Mouse (Mus musculus) forelimb bud, embryonic 11.5 days (tissue): ENCODE measurements at regions not wholly inside any gene's neighbourhood (a gene's known extent, or its start where the extent isn't known, plus 50 kb on each side); places are given as distances from the start of the nearest gene placed in this dataset.
A peak's percentile ranks its signal among the peaks of the same experiment; 100 is the strongest.
"Not testable (repeated sequence)": the region's sequence is repeated elsewhere in the genome, so short reads cannot be mapped to it uniquely, and the experiment has no call there.

Source experiments
- DNase-seq: peaks from one replicate; pipeline ENCODE4 v3.0.0-alpha.2; 2012; ENCODE audit warnings: low read depth, low spot score

DNA sequence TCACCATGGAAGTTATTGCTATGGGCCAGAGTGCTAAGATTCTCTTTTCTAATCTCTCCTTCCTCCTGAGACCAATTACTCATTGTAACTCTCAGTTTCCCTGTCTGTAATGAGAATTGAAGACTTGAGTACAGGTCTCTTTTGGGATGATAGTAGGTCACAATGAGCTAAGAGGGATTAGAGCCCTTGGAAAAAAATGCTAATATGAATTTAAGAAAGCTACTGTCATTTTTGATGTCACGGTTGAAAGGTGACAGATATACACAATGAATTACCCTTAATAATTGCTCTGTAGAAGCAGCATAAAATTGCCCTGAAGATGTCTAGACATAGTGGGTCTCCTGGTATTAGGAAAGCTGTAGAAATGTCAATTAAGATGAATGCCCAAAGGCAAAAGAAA is 178.2 kb downstream of the Kcna4 start:
- no peak for DNase-seq

GRCm38 (mm10) chr2:107503646-107504379 is 213.4 kb downstream of the Kcna4 start:
- no peak for DNase-seq

- DNase-seq, result no peak
These were observed 217.2 kb downstream of the Kcna4 start for GRCm38 (mm10) chr2:107507426-107508167.

GRCm38 (mm10) chr2:107515486-107515885 is 225.0 kb downstream of the Kcna4 start:
- not testable (repeated sequence) for DNase-seq

DNA sequence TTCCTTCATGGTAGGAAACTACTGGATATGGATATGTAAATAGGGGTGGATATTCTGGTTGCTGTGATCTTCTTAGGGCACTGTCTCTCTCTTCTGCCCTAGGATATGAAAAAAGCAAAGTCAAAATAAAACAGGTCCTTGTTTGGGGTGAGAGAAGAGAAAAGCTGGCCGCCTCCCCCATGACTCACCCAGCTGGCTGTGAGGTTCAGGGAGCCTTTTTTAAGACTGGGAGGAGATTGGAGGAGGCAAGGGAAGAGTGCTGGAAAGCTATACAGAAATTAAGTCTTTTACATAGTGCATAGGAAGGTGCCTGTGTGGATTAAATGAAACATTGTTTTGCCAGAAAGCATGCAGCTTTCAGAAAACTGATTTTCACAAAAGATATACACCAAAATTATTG is 227.7 kb downstream of the Kcna4 start:
- no peak for DNase-seq

- no peak for DNase-seq
These were observed 228.3 kb downstream of the Kcna4 start for GRCm38 (mm10) chr2:107518759-107519158.

GRCm38 (mm10) chr2:107519326-107519725 is 228.9 kb downstream of the Kcna4 start:
- DNase-seq, result no peak

DNA sequence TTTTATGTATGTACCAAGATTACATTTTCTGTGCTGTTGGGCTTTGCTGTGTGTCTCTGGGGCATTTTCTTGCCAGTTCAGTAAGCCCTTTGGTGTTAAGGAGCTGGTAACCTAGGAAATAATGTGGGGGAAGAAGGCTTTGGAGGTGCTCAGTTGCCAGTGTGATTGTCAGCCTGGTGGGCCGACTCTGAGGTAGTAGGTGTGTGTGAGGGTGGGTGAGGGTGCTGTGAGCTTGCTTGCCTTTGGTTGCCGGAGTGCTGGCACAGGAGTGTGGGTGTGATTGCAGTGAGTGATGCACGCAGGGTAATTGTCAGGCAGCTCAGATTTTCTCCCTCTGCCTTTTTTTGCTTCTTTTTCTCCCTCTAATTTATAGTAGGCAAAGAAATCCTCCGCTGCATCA is 229.3 kb downstream of the Kcna4 start:
- DNase-seq, result no peak

GRCm38 (mm10) chr2:107543161-107543560 is 252.7 kb downstream of the Kcna4 start:
- DNase-seq, result no peak

- DNase-seq, result no peak
These were observed 262.1 kb downstream of the Kcna4 start for GRCm38 (mm10) chr2:107552569-107552968.

DNA sequence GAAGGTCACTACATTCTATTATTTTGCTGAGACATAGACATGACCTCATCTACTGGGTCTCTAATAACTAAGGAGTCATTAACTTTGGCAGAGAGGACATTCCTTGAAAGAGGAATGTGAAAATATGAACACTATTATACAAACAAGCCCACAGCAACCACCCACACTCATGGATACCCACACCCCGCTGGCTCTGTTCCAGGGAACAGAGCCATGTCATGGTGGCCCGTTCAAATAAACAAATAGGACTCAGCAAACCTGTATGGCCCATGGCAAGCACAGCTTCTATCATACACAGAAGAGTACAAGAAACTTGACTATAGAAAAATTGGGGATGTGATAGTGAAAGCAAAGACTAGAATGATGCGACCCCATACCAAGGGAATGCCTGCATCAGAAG is 265.8 kb downstream of the Kcna4 start:
- DNase-seq, result no peak

DNA sequence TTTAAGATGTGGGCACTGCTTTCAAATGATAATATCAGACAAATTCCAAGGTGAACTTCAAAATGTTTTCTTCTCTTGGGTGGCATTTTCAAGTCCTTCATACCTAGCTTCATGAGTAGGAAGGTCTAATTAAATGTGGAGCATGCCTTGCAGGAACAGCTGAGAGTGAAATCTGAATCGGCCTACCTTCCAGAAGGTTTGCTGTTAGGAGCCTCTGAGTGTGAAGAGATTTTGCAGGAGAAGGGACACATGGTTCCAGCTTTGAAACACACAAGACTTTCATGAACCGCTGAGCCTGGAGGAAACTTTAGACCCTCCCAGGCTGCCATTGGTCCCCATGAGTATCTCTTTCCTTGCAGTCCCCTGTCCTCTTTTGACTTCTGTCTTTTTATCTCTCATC is 279.2 kb downstream of the Kcna4 start:
- no peak for DNase-seq

DNA sequence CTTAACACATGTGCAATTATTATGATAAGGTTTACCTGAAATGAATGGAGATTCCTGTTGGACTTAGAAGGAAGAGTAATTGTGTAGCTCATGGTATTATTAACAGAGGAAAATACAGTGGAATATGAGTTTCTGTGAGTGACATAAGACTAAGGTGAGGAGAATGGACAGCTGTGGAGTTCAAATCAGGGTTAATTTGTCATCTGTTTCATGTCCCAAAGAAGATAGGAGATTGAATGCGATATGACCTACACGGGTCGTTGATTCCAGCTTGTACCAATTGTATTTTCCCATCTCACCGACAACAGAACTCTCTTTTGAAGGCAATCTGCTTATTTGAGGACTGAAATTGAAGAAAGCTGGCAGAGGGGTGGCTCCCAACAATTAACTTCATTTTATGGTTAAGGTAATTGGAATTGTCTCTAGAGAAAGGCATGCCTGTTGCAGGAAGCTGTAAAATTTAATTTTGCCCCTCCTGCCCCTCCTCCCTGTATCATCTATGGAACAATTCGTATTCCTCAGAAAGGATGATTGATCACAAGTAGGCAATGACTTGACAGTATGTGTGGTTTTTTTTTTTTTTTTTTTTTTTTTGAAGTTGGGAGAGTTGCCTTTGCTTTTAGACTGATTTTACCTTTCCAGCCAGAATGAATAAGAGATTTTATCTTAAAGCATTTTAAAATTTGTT is 319.6 kb downstream of the Kcna4 start:
- DNase-seq, result peak; percentile 19

DNA sequence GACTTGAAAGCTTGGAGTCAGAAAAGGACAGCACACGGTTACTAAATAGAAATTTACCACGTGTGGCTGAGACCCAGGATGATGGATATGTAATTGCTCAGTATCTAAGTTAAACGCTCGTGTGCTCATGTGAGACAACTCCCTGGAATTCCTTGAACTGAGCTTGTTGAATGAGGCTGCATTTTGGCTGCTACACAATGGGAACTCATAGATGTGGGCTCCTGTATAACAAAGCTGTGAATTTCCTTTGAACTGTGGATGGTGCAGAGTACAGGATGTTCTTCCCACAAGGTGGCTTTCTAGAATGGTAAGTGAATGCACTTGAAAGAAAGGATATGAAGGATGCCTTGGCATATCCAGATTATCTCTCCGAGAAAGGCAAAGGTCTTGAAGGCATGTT is 321.4 kb downstream of the Kcna4 start:
- DNase-seq, result no peak

DNA sequence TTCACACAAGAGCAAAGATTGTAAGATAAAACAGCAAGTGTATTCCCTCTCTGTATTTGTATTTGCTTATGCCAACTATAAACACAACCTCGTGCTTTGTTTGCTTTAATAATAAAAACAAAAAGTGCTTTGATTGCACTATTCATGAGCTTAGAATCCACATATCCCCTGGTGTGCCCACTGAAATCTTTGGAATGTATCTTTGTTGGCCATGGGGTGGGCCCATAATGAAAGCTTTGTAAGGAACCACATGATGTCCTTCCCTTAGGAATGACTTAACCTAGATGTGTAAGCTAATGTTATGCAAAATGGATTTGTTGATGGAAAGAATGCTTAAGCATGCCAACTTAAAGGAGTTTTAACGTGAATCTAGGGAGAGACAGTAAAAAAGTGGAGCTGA is 321.8 kb downstream of the Kcna4 start:
- no peak for DNase-seq

DNA sequence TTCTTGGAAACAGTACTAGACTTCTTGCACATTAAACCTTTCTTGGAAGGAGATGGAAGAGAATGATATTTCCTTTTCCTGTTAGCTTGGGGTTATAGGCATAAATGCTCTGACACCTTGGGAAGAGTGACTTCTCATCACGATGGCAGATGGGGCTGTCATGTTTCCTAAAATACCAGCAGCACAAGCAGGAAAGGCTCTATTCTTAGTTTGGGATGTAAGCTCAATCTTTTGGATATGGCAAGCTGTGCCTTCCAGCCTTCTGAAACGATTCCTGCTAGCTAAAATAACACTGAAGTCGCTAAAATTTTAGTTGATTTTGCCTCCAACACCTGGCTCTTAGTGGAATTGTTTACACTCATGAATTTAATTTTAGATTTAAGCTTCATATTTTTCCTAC is 324.3 kb downstream of the Kcna4 start:
- no peak for DNase-seq

DNA sequence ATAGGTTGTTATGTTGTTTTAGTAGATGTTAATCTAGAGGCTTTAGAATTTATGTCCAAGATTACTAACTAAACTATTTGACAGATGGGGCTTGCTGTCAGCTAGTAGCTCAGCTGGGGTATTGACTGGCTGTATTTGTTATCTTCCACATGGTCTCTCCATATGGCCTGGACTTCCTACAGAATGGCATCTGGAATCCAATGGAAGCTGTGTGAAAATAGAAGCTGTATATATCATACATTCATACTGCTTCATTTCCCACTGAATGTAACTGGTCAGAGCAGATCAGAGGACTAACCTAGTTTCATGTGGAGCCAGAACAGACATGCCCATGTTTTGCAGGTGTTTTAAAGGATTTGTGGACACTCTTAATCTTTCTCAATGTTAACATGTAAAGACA is 337.0 kb downstream of the Kcna4 start:
- no peak for DNase-seq

GRCm38 (mm10) chr2:107659176-107659575 is 368.7 kb downstream of the Kcna4 start:
- DNase-seq, result no peak
